ENCODE assay signal across 13 mouse cellular contexts in the genomic region with DNA sequence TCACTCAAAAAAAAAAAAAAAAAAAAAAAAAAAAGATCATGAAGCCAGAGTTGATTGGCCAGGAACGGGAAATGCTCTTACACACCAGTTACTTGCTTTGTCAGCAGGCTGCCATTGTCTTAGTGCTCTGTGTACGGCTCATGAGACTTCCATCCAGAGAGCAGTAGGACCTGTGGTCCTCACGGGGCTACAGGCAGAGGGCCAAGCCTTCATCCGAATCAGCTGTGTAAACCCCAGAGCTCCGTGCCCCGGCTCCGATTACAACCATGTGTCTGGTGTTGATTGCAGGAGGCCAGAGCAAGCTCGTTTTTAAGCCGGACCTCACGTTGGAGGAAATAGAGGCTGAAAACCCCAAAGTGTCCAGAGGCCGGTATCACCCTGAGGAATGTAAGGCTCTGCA. TPM values are rescaled to one million over a fixed set of nuclear protein-coding genes. Genes with fewer than 3 reads are reported as not detected.
DNase-seq lines count a peak whose midpoint lies in the region; ATAC-seq and TF ChIP-seq lines count a peak whose summit lies in the region.
"Had no signal": no experiment of that assay in that cellular context is flagged by ENCODE, and none has a peak within 500 bp of the region (broad histone marks: within the 10 kb centered on the region; RNA-seq: fewer than 3 reads in every experiment).

No protein-coding gene starts in this region.

- no peak overlapping the region for H3K4me3 ChIP-seq in forebrain, embryonic 11.5 days (ENCODE audit: low read depth, low read length)
- H3K4me3 ChIP-seq in forebrain, embryonic 16.5 days (replicated peaks; ENCODE audit: low read length) = no peak overlapping the region
- no peak overlapping the region for H3K4me3 ChIP-seq in intestine, embryonic 14.5 days (ENCODE audit: low read depth, low read length)
- H3K4me3 ChIP-seq in intestine, embryonic 16.5 days (ENCODE audit: low read length) = no peak overlapping the region
- H3K4me3 ChIP-seq in heart, postnatal 0 days (ENCODE audit: low read depth, low read length) = no peak overlapping the region
- H3K4me3 ChIP-seq: myocyte had no signal

- H3K4me1 ChIP-seq in forebrain, embryonic 11.5 days (replicated peaks; ENCODE audit: control insufficient read depth, insufficient read depth, low read length) = 0 out of 2 replicates have a peak, but pooled peaks cover 2% of the 10 kb centered on the region
- peaks cover 2% of the 10 kb centered on the region for H3K4me1 ChIP-seq in forebrain, embryonic 16.5 days (replicated peaks; ENCODE audit: control insufficient read depth, insufficient read depth, low read length)
- peaks cover 13% of the 10 kb centered on the region for H3K4me1 ChIP-seq in intestine, embryonic 14.5 days (replicated peaks; ENCODE audit: control insufficient read depth, insufficient read depth, low read length)
- H3K4me1 ChIP-seq in intestine, embryonic 16.5 days (ENCODE audit: control insufficient read depth, insufficient read depth, low read length) = peaks cover 2% of the 10 kb centered on the region; the same call in 1 of the 2 replicates
- 0 out of 2 replicates have a peak, but pooled peaks cover 8% of the 10 kb centered on the region for H3K4me1 ChIP-seq in heart, postnatal 0 days (ENCODE audit: control insufficient read depth, insufficient read depth)

- no peak overlapping the region for H3K27ac ChIP-seq in forebrain, embryonic 11.5 days (ENCODE audit: low read depth, low read length)
- no peak overlapping the region for H3K27ac ChIP-seq in forebrain, embryonic 16.5 days (ENCODE audit: low read length)
- no peak overlapping the region for H3K27ac ChIP-seq in intestine, embryonic 14.5 days (ENCODE audit: low read depth)
- H3K27ac ChIP-seq in intestine, embryonic 16.5 days (ENCODE audit: low read length) = no peak overlapping the region
- H3K27ac ChIP-seq in heart, postnatal 0 days (ENCODE audit: low read depth) = no peak overlapping the region

- H3K36me3 ChIP-seq in forebrain, embryonic 11.5 days (ENCODE audit: control insufficient read depth, insufficient read depth, low read length) = no peaks in the 10 kb centered on the region
- 0 out of 2 replicates have a peak, but pooled peaks cover 5% of the 10 kb centered on the region for H3K36me3 ChIP-seq in forebrain, embryonic 16.5 days (ENCODE audit: control insufficient read depth, insufficient read depth)
- peaks cover 17% of the 10 kb centered on the region; the same call in 1 of the 2 replicates for H3K36me3 ChIP-seq in intestine, embryonic 14.5 days (ENCODE audit: control insufficient read depth, insufficient read depth, low read length)
- 0 out of 2 replicates have a peak, but pooled peaks cover 2% of the 10 kb centered on the region for H3K36me3 ChIP-seq in intestine, embryonic 16.5 days (ENCODE audit: control insufficient read depth, insufficient read depth, low read length)
- 0 out of 2 replicates have a peak, but pooled peaks cover 7% of the 10 kb centered on the region for H3K36me3 ChIP-seq in heart, postnatal 0 days (replicated peaks; ENCODE audit: control insufficient read depth, insufficient read depth, low read length)

- no peaks in the 10 kb centered on the region for H3K27me3 ChIP-seq in forebrain, embryonic 11.5 days (ENCODE audit: control insufficient read depth, insufficient read depth, low read length)
- no peaks in the 10 kb centered on the region for H3K27me3 ChIP-seq in forebrain, embryonic 16.5 days (replicated peaks; ENCODE audit: control insufficient read depth, insufficient read depth, low read length)
- no peaks in the 10 kb centered on the region for H3K27me3 ChIP-seq in intestine, embryonic 14.5 days (replicated peaks; ENCODE audit: control insufficient read depth, insufficient read depth, low read length)
- no peaks in the 10 kb centered on the region for H3K27me3 ChIP-seq in intestine, embryonic 16.5 days (replicated peaks; ENCODE audit: control insufficient read depth, insufficient read depth, low read length)
- no peaks in the 10 kb centered on the region for H3K27me3 ChIP-seq in heart, postnatal 0 days (ENCODE audit: control insufficient read depth, insufficient read depth, low read length)

- no peak overlapping the region for H3K4me2 ChIP-seq in forebrain, embryonic 11.5 days (ENCODE audit: low read depth, low read length, severe bottlenecking)
- no peak overlapping the region for H3K4me2 ChIP-seq in forebrain, embryonic 16.5 days (ENCODE audit: low read length)
- no peak overlapping the region; the same call in 1 of the 2 replicates for H3K4me2 ChIP-seq in intestine, embryonic 14.5 days (ENCODE audit: low read length)
- no peak overlapping the region for H3K4me2 ChIP-seq in intestine, embryonic 16.5 days (ENCODE audit: low read depth, low read length)
- H3K4me2 ChIP-seq in heart, postnatal 0 days (ENCODE audit: low read depth, low read length) = no peak overlapping the region

- H3K9me3 ChIP-seq in forebrain, embryonic 11.5 days (ENCODE audit: control insufficient read depth, low read length) = no peaks in the 10 kb centered on the region
- H3K9me3 ChIP-seq in forebrain, embryonic 16.5 days (ENCODE audit: control insufficient read depth, low read length) = no peaks in the 10 kb centered on the region
- H3K9me3 ChIP-seq in intestine, embryonic 14.5 days (ENCODE audit: control insufficient read depth, low read length) = no peaks in the 10 kb centered on the region
- no peaks in the 10 kb centered on the region for H3K9me3 ChIP-seq in intestine, embryonic 16.5 days (ENCODE audit: control insufficient read depth, low read length)
- no peaks in the 10 kb centered on the region for H3K9me3 ChIP-seq in heart, postnatal 0 days (replicated peaks; ENCODE audit: control insufficient read depth, low read length)

- DNase-seq in forebrain, embryonic 11.5 days (ENCODE audit: low spot score) = peak; percentile 61
- DNase-seq in intestine, embryonic 14.5 days (ENCODE audit: low spot score) = peak; percentile 41
- peak; percentile 25 for DNase-seq in NIH3T3 (ENCODE audit: low read depth)
- DNase-seq in heart, postnatal 0 days (ENCODE audit: low spot score) = peak; percentile 46
- no peak for DNase-seq in layer of hippocampus, adult 9-10 months (ENCODE audit: low spot score)
- no peak for DNase-seq in left cerebral cortex, postnatal 36 days (ENCODE audit: low spot score in 2 of 2)
- DNase-seq: kidney, adult 18-20 months; layer of hippocampus, postnatal 36 days; lung, postnatal 14 days had no signal

- H3K9ac ChIP-seq in forebrain, embryonic 11.5 days (ENCODE audit: low read length) = no peak overlapping the region
- H3K9ac ChIP-seq in forebrain, embryonic 16.5 days (replicated peaks; ENCODE audit: low read depth, low read length) = no peak overlapping the region
- H3K9ac ChIP-seq in intestine, embryonic 14.5 days (ENCODE audit: low read length) = no peak overlapping the region
- H3K9ac ChIP-seq in intestine, embryonic 16.5 days (ENCODE audit: low read depth, low read length) = no peak overlapping the region
- no peak overlapping the region for H3K9ac ChIP-seq in heart, postnatal 0 days (replicated peaks; ENCODE audit: low read depth, low read length)

- intact Hi-C loops in left cerebral cortex, postnatal 36 days (cut with DNase I) = no loop called here

- 67% methylated on average over 11 of the region's 11 CpGs for WGBS in forebrain, embryonic 11.5 days
- 73% methylated on average over 11 of the region's 11 CpGs for WGBS in forebrain, embryonic 16.5 days
- WGBS in intestine, embryonic 14.5 days = 65% methylated on average over 11 of the region's 11 CpGs
- WGBS in intestine, embryonic 16.5 days = 64% methylated on average over 11 of the region's 11 CpGs
- WGBS in heart, postnatal 0 days = 35% methylated on average over 11 of the region's 11 CpGs

- TF ChIP-seq EP300 in heart, postnatal 0 days (IDR thresholded peaks at IDR 0.05; ENCODE audit: low read depth) = no peak

- TF ChIP-seq CTCF in heart, postnatal 0 days (IDR thresholded peaks at IDR 0.05; ENCODE audit: low read depth) = no peak

- no peak for ATAC-seq in forebrain, embryonic 11.5 days (replicated peaks; ENCODE audit: low FRiP score)
- no peak for ATAC-seq in forebrain, embryonic 16.5 days
- no peak for ATAC-seq in intestine, embryonic 14.5 days (replicated peaks; ENCODE audit: low FRiP score, low TSS enrichment, low read depth)
- ATAC-seq in intestine, embryonic 16.5 days = no peak
- peak; percentile 43; the same call in 1 of the 2 replicates for ATAC-seq in heart, postnatal 0 days (ENCODE audit: insufficient read depth, low read depth)

RNA-seq across cellular contexts. Expression of gene B4galt4, which starts 11.6 kb away (rescaled TPM):
- 28.3 and 29.9 TPM in 2 replicates for polyA plus RNA-seq in forebrain, embryonic 11.5 days (2014; fragmentation: Nextera tagmentation; extraction: Ambion mirVana)
- polyA plus RNA-seq in forebrain, embryonic 16.5 days (2015; fragmentation: Nextera tagmentation; extraction: Ambion mirVana) = 25.8 and 32.2 TPM in 2 replicates
- polyA plus RNA-seq in intestine, embryonic 14.5 days (2014; fragmentation: Nextera tagmentation; extraction: Ambion mirVana) = 30.6 and 34.4 TPM in 2 replicates
- 21.7 and 22.0 TPM in 2 replicates for polyA plus RNA-seq in intestine, embryonic 16.5 days (2015; fragmentation: Nextera tagmentation; extraction: Ambion mirVana)
- total RNA-seq in heart, postnatal 0 days (2014; rRNA removed; ENCODE audit: low replicate concordance) = 12.4 and 26.6 TPM in 2 replicates
- 12.6 and 14.5 TPM in 2 replicates for polyA plus RNA-seq in heart, postnatal 0 days (2015; fragmentation: Nextera tagmentation; extraction: Ambion mirVana)
- 10 to 100 TPM; 19.9 to 22.9 TPM for total RNA-seq in left cerebral cortex, postnatal 36 days (2021)
- total RNA-seq: MEL had no signal

RNA-seq across cellular contexts. Expression of gene Arhgap31, which starts 40.6 kb away (rescaled TPM):
- 9.2 and 10.8 TPM in 2 replicates for polyA plus RNA-seq in forebrain, embryonic 11.5 days (2014; fragmentation: Nextera tagmentation; extraction: Ambion mirVana)
- 3.8 and 4.5 TPM in 2 replicates for polyA plus RNA-seq in forebrain, embryonic 16.5 days (2015; fragmentation: Nextera tagmentation; extraction: Ambion mirVana)
- 10.9 and 11.7 TPM in 2 replicates for polyA plus RNA-seq in intestine, embryonic 14.5 days (2014; fragmentation: Nextera tagmentation; extraction: Ambion mirVana)
- 5.7 TPM in 2 replicates for polyA plus RNA-seq in intestine, embryonic 16.5 days (2015; fragmentation: Nextera tagmentation; extraction: Ambion mirVana)
- 60.6 and 63.5 TPM in 2 replicates for total RNA-seq in heart, postnatal 0 days (2014; rRNA removed; ENCODE audit: low replicate concordance)
- 15.0 and 15.7 TPM in 2 replicates for polyA plus RNA-seq in heart, postnatal 0 days (2015; fragmentation: Nextera tagmentation; extraction: Ambion mirVana)
- total RNA-seq in left cerebral cortex, postnatal 36 days (2021) = 10 to 100 TPM; 15.9 to 21.5 TPM

RNA-seq across cellular contexts. Expression of gene Upk1b, which starts 46.5 kb away (rescaled TPM):
- polyA plus RNA-seq in forebrain, embryonic 11.5 days (2014; fragmentation: Nextera tagmentation; extraction: Ambion mirVana) = 1.6 and 2.3 TPM in 2 replicates
- polyA plus RNA-seq in forebrain, embryonic 16.5 days (2015; fragmentation: Nextera tagmentation; extraction: Ambion mirVana) = 0.18 and 0.34 TPM in 2 replicates
- 26.6 and 30.7 TPM in 2 replicates for polyA plus RNA-seq in intestine, embryonic 14.5 days (2014; fragmentation: Nextera tagmentation; extraction: Ambion mirVana)
- 12.0 and 13.6 TPM in 2 replicates for polyA plus RNA-seq in intestine, embryonic 16.5 days (2015; fragmentation: Nextera tagmentation; extraction: Ambion mirVana)
- 19.4 and 75.5 TPM in 2 replicates for total RNA-seq in heart, postnatal 0 days (2014; rRNA removed; ENCODE audit: low replicate concordance)
- polyA plus RNA-seq in heart, postnatal 0 days (2015; fragmentation: Nextera tagmentation; extraction: Ambion mirVana) = 13.8 and 13.9 TPM in 2 replicates
- total RNA-seq in left cerebral cortex, postnatal 36 days (2021) = 1 to 10 TPM in 1 of 2 experiments, under 1 TPM in 1; 0.86 to 1.7 TPM
- total RNA-seq: MEL had no signal

Comparison
In these comparisons a context has a peak if more than half of its experiments do, and no peak if none do; other contexts are left out.
1. DNase-seq: peak in forebrain, embryonic 11.5 days (single experiment), intestine, embryonic 14.5 days (single experiment), NIH3T3 (single experiment) and heart, postnatal 0 days (single experiment); none in layer of hippocampus, adult 9-10 months (single experiment) and left cerebral cortex, postnatal 36 days (0 of 2).